Mouse (Mus musculus) MEL (cell line): ENCODE results near the gene Tbck. TPM values are rescaled to one million over a fixed set of nuclear protein-coding genes. Genes with fewer than 3 reads are reported as not detected.

Source experiments
- DNase-seq: peaks from one replicate; pipeline ENCODE4 v3.0.0; 2011; ENCODE audit warnings: low read depth, low spot score
- H3K27ac ChIP-seq: 2 replicates; pipeline ENCODE4 v1.5.1; 2012; ENCODE audit warnings: low read depth, mild to moderate bottlenecking, control low read depth, low read length, moderate library complexity; ENCODE audit not compliant: control insufficient read depth
- H3K27me3 ChIP-seq, 2 experiments: fragments of 150-350 bp in 1 of 2; sonication (generic) in 1 of 2; 2 replicates each; pipeline ENCODE4 v1.6.1; 2012; ENCODE audit warnings: low read length in 2 of 2, mild to moderate bottlenecking in 2 of 2, improper control_type of control experiment in 1 of 2, moderate library complexity in 1 of 2; ENCODE audit not compliant: insufficient read depth in 2 of 2, control insufficient read depth in 1 of 2
- H3K36me3 ChIP-seq, 2 experiments: 2 replicates each; pipeline ENCODE4 v1.6.1; 2012 to 2014; ENCODE audit warnings: low read length in 2 of 2, improper control_type of control experiment in 1 of 2, inconsistent platforms in 1 of 2, mild to moderate bottlenecking in 1 of 2; ENCODE audit not compliant: insufficient read depth in 2 of 2, control insufficient read depth in 1 of 2
- H3K4me1 ChIP-seq, 2 experiments: fragments of 150-350 bp in 1 of 2; sonication (generic) in 1 of 2; 2 replicates each; pipeline ENCODE4 v1.6.1; 2012; ENCODE audit warnings: low read length in 2 of 2, improper control_type of control experiment in 1 of 2, mild to moderate bottlenecking in 1 of 2; ENCODE audit not compliant: insufficient read depth in 2 of 2, control insufficient read depth in 1 of 2
- H3K4me3 ChIP-seq, 2 experiments: fragments of 150-350 bp in 1 of 2; sonication (generic) in 1 of 2; 2 replicates each; pipeline ENCODE4 v1.5.1; 2012; ENCODE audit warnings: low read depth in 2 of 2, low read length in 2 of 2, mild to moderate bottlenecking in 2 of 2, moderate library complexity in 2 of 2, control low read depth in 1 of 2, improper control_type of control experiment in 1 of 2; ENCODE audit not compliant: control insufficient read depth in 1 of 2, insufficient read depth in 1 of 2
- H3K79me2 ChIP-seq: 2 replicates; pipeline ENCODE4 v1.6.1; 2012; ENCODE audit warnings: mild to moderate bottlenecking, low read length, moderate library complexity; ENCODE audit not compliant: control insufficient read depth, poor library complexity, insufficient read depth
- H3K9ac ChIP-seq: 2 replicates; pipeline ENCODE4 v1.6.1; 2012; ENCODE audit warnings: low read depth, mild to moderate bottlenecking, control low read depth, low read length, moderate library complexity; ENCODE audit not compliant: control insufficient read depth, poor library complexity, severe bottlenecking
- H3K9me3 ChIP-seq: fragments of 150-350 bp; sonication (generic); replicated peaks from 2 replicates; pipeline ENCODE4 v1.6.1; 2012; ENCODE audit warnings: mild to moderate bottlenecking, low read length, improper control_type of control experiment, moderate library complexity; ENCODE audit not compliant: insufficient read depth
- CHD1 ChIP-seq: IDR thresholded peaks from 2 replicates; pipeline ENCODE4 v1.6.1; 2012; ENCODE audit warnings: low read depth, mild to moderate bottlenecking, inconsistent platforms, low read length, improper control_type of control experiment
- E2F4 ChIP-seq: IDR thresholded peaks from 2 replicates; pipeline ENCODE4 v1.6.1; 2011; ENCODE audit warnings: low read depth, low read length, improper control_type of control experiment, borderline replicate concordance
- ETS1 ChIP-seq: IDR thresholded peaks from 2 replicates; pipeline ENCODE4 v1.6.1; 2012; ENCODE audit warnings: low read depth, mild to moderate bottlenecking, inconsistent platforms, low read length, improper control_type of control experiment, moderate library complexity
- GATA1 ChIP-seq: IDR thresholded peaks from 2 replicates; pipeline ENCODE4 v1.6.1; 2011; ENCODE audit warnings: low read depth, low read length, improper control_type of control experiment
- HCFC1 ChIP-seq: IDR thresholded peaks from 2 replicates; pipeline ENCODE4 v1.6.1; 2012; ENCODE audit warnings: low read depth, mild to moderate bottlenecking, inconsistent platforms, low read length, improper control_type of control experiment, moderate library complexity
- JUND ChIP-seq: IDR thresholded peaks from 2 replicates; pipeline ENCODE4 v1.6.1; 2011; ENCODE audit warnings: low read depth, mild to moderate bottlenecking, improper control_type of control experiment, low read length
- KAT2A ChIP-seq: conservative IDR thresholded peaks from 2 replicates; pipeline ENCODE4 v1.6.1; 2012; ENCODE audit warnings: low read depth, low read length, improper control_type of control experiment, inconsistent platforms
- MEF2A ChIP-seq: IDR thresholded peaks from 2 replicates; pipeline ENCODE4 v1.6.1; 2014; ENCODE audit warnings: low read depth, mild to moderate bottlenecking, inconsistent platforms, low read length, improper control_type of control experiment; ENCODE audit not compliant: poor library complexity, insufficient replicate concordance, severe bottlenecking; ENCODE audit errors: extremely low read depth
- MXI1 ChIP-seq: IDR thresholded peaks from 2 replicates; pipeline ENCODE4 v1.6.1; 2011; ENCODE audit warnings: mild to moderate bottlenecking, low read depth, low read length, improper control_type of control experiment
- MYC ChIP-seq: IDR thresholded peaks from 2 replicates; pipeline ENCODE4 v1.6.1; 2011; ENCODE audit warnings: low read depth, mild to moderate bottlenecking, low read length, improper control_type of control experiment, moderate library complexity
- NELFE ChIP-seq: IDR thresholded peaks from 2 replicates; pipeline ENCODE4 v1.6.1; 2011; ENCODE audit warnings: low read depth, low read length, improper control_type of control experiment
- POLR2A ChIP-seq, 2 experiments: IDR thresholded peaks; 2 replicates each; pipeline ENCODE4 v1.6.1; 2011 to 2012; ENCODE audit warnings: low read length in 2 of 2, mild to moderate bottlenecking in 2 of 2, control low read depth in 1 of 2, improper control_type of control experiment in 1 of 2, low read depth in 1 of 2, moderate library complexity in 1 of 2; ENCODE audit not compliant: control insufficient read depth in 1 of 2, insufficient read depth in 1 of 2, poor library complexity in 1 of 2
- RAD21 ChIP-seq: IDR thresholded peaks from 2 replicates; pipeline ENCODE4 v1.6.1; 2011; ENCODE audit warnings: mild to moderate bottlenecking, low read depth, low read length, improper control_type of control experiment
- RCOR1 ChIP-seq: IDR thresholded peaks from 2 replicates; pipeline ENCODE4 v1.6.1; 2012; ENCODE audit warnings: low read depth, mild to moderate bottlenecking, inconsistent platforms, low read length, improper control_type of control experiment
- SMC3 ChIP-seq: IDR thresholded peaks from 2 replicates; pipeline ENCODE4 v1.6.1; 2011; ENCODE audit warnings: low read depth, low read length, improper control_type of control experiment
- TBP ChIP-seq: IDR thresholded peaks from 2 replicates; pipeline ENCODE4 v1.8.0; 2011; ENCODE audit warnings: low read depth, low read length, improper control_type of control experiment
- TCF12 ChIP-seq: IDR thresholded peaks from 2 replicates; pipeline ENCODE4 v1.6.1; 2014; ENCODE audit warnings: low read depth, mild to moderate bottlenecking, inconsistent platforms, low read length, improper control_type of control experiment, moderate library complexity
- UBTF ChIP-seq: IDR thresholded peaks from 2 replicates; pipeline ENCODE4 v1.6.1; 2012; ENCODE audit warnings: low read depth, mild to moderate bottlenecking, inconsistent platforms, low read length, improper control_type of control experiment, moderate library complexity, borderline replicate concordance; ENCODE audit not compliant: insufficient read depth
- ZC3H11A ChIP-seq: IDR thresholded peaks from 2 replicates; pipeline ENCODE4 v1.6.1; 2012; ENCODE audit warnings: low read depth, mild to moderate bottlenecking, inconsistent platforms, low read length, improper control_type of control experiment
- polyA plus RNA-seq, 2 experiments: library from polyadenylated mRNA; stranded (reverse) in 1 of 2; unstranded in 1 of 2; fragments of >175 nt in 1 of 2; fragments of >200 nt in 1 of 2; gene quantifications; 2 replicates each; pipeline versions ENCODE4 v1.2.1 to v1.2.4; 2012; ENCODE audit warnings: low replicate concordance in 2 of 2, low read depth in 1 of 2; ENCODE audit not compliant: insufficient read length in 2 of 2, insufficient read depth in 1 of 2, missing spikeins in 1 of 2
- total RNA-seq: library from RNA; depleted of rRNA; stranded (reverse); fragments of 300-350 nt; gene quantifications from 2 replicates; pipeline ENCODE4 v1.2.3, GENCODE M21; 2012

Tbck gene
- total and polyA plus RNA-seq, 3 experiments: 4.6 to 7.5 TPM; not detected in 1

DNA sequence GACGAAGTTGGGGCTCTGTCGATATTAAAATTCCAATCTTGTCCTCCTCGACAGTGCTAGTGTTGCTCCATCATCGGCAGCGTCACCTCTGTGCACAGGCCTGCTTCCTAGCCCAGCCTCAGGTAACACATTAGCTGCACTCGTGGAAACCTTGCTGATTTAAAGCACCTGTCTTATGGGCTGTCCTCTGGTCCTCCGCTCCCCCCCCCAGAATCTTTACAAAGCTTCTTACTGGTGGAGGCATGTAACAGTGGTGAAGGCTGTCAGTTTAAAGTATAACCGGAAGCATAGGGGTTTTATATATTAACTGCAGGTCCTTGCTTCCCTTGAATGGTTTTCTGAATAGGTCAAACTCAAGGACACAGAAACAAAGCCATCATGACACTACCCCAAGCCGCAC, 199.3 kb downstream of the Tbck start:
- no peak for TF ChIP-seq TCF12
- no peak for TF ChIP-seq JUND
- TF ChIP-seq NELFE: no peak
- TF ChIP-seq HCFC1: no peak
- no peak for TF ChIP-seq GATA1
- TF ChIP-seq SMC3: no peak
- no peak for TF ChIP-seq CHD1
- no peak for TF ChIP-seq UBTF
- no peak for TF ChIP-seq MXI1
- Histone ChIP-seq H3K4me1 (peaks cover 0 to 13% of the 10 kb centered on the region in 2 experiments; a peak in 2 of 4 replicates), H3K79me2 (no peaks in the 10 kb centered on the region), H3K4me3 (no peak overlapping the region), H3K9me3 (no peaks in the 10 kb centered on the region), H3K27ac (no peak overlapping the region), H3K9ac (no peak overlapping the region), H3K36me3 (peaks cover 0 to 9% of the 10 kb centered on the region in 2 experiments; a peak in 2 of 4 replicates), H3K27me3 (no peaks in the 10 kb centered on the region; a peak in 1 of 4 replicates)
- no peak for DNase-seq

DNA sequence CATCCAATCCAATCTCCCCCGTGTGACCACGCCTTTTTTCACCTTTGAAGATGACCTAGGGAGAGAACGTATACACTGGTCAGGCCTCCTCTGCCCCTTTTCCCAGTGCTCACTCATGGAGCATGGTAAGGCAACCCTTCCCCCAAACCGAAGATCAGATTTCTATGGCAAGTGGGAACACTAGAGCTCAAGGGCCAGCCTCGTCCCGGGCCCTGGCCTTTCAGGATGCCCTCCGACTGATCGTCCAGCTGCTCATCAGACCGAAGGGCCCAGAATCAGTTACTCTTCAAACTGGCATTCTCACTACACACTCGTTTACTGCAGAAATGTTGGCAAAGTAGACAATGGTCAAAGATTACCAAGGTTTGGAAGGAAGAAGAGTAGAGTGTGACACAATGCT, 200.5 kb downstream of the Tbck start:
- Histone ChIP-seq H3K36me3 (peaks cover 0 to 9% of the 10 kb centered on the region in 2 experiments; a peak in 2 of 4 replicates), H3K27me3 (no peaks in the 10 kb centered on the region; a peak in 1 of 4 replicates), H3K9me3 (no peaks in the 10 kb centered on the region), H3K4me1 (peaks cover 0 to 13% of the 10 kb centered on the region in 2 experiments; a peak in 2 of 4 replicates), H3K27ac (no peak overlapping the region), H3K4me3 (no peak overlapping the region), H3K79me2 (no peaks in the 10 kb centered on the region), H3K9ac (no peak overlapping the region)
- TF ChIP-seq JUND (no peak), E2F4 (no peak), TCF12 (no peak), MYC (no peak), ZC3H11A (no peak), TBP (no peak), UBTF (no peak), KAT2A (no peak), ETS1 (no peak), SMC3 (no peak), RAD21 (no peak), RCOR1 (no peak), POLR2A (IDR thresholded peaks at IDR 0.05; ENCODE audit: control insufficient read depth in 1 of 2, insufficient read depth in 1 of 2, low read depth in 1 of 2, low read length in 2 of 2, poor library complexity in 1 of 2) (no peak), MEF2A (no peak), GATA1 (no peak)
- DNase-seq: no peak
